Mouse (Mus musculus) urinary bladder, postnatal 0 days (tissue): ENCODE measurements around the gene Srprb. TPM values are rescaled to one million over a fixed set of nuclear protein-coding genes. Genes with fewer than 3 reads are reported as not detected.

Experiments used
- polyA plus RNA-seq: library from polyadenylated mRNA; unstranded; fragments of >200 nt; fragmentation: Nextera tagmentation; extraction: Ambion mirVana; gene quantifications from 2 replicates; pipeline ENCODE4 v1.2.1, GENCODE M21; 2015

Gene Srprb
- 32.5 and 32.6 TPM in 2 replicates for polyA plus RNA-seq

GRCm38 (mm10) chr9:103201561-103202260 is at the start of gene Srprb:
Gene Srprb (minus strand): TSS chr9:103202137.

GRCm38 (mm10) chr9:103230151-103230951 is 28.4 kb upstream of the Srprb start, which contains the start of the genes Gm20425 and Trf:
Gene Gm20425 (minus strand): TSS chr9:103230307.
Gene Trf (minus strand): TSS chr9:103230444.

Other genes with a start within 250 kb of the Srprb start
- gene Slco2a1, start 213.4 kb downstream of the Srprb start, polyA plus RNA-seq, result 5.0 and 6.0 TPM in 2 replicates
- gene Rab6b, start 90.3 kb downstream of the Srprb start, polyA plus RNA-seq, result 1.2 and 2.0 TPM in 2 replicates
- gene Gm20425, start 28.2 kb upstream of the Srprb start, polyA plus RNA-seq, result 2.2 and 8.2 TPM in 2 replicates
- gene Trf, start 28.3 kb upstream of the Srprb start, polyA plus RNA-seq, result 133 and 316 TPM in 2 replicates
- 0.52 and 1.3 TPM in 2 replicates for gene 1300017J02Rik, start 102.9 kb upstream of the Srprb start, polyA plus RNA-seq
- gene Topbp1, start 103.1 kb upstream of the Srprb start, polyA plus RNA-seq, result 15.9 and 21.5 TPM in 2 replicates
- 60.9 and 71.4 TPM in 2 replicates for gene Cdv3, start 163.7 kb upstream of the Srprb start, polyA plus RNA-seq